In the genomic region with DNA sequence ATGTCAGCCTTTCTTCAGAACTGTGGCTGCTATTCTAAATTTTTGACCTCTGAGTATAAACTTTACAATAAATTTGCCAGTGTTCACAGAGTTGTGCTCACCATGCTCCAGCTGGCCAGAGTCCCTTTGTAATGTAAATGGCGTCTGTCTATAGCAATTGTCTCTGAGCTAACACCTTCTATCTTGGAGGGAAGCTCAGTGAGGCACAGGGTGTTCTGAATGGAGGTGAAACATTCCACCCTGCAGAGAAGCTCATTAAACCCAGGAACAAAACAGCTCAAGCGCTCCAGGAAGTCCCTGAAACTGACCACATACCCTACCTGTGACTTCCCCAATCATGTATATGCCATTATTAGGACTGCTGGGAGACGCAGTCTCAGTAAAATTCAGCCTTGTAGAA, we compare ENCODE assay signal across 26 mouse cellular contexts.
"Had no signal": no experiment of that assay in that cellular context is flagged by ENCODE, and none has a peak within 500 bp of the region (broad histone marks: within the 10 kb centered on the region; RNA-seq: fewer than 3 reads in every experiment).

No protein-coding gene starts in this region.

- DNase-seq: gastrocnemius, postnatal 14 days; gastrocnemius, postnatal 36 days; heart, adult 18-20 months; heart, postnatal 14 days; heart, postnatal 36 days; kidney, adult 11 months; kidney, adult 2 months; kidney, adult 9 months; kidney, postnatal 14 days; kidney, postnatal 36 days; layer of hippocampus, adult 9-11 months; layer of hippocampus, postnatal 36 days; left cerebral cortex, postnatal 4 days had no signal

- H3K27ac ChIP-seq: heart, embryonic 13.5 days; heart, embryonic 15.5 days; hindbrain, embryonic 13.5 days; hindbrain, embryonic 15.5 days; hindbrain, postnatal 0 days; kidney, embryonic 15.5 days; kidney, postnatal 0 days; limb, embryonic 13.5 days; limb, embryonic 15.5 days; liver, embryonic 12.5 days; liver, embryonic 14.5 days had no signal

- H3K9me3 ChIP-seq: heart, embryonic 15.5 days; hindbrain, embryonic 13.5 days; hindbrain, embryonic 15.5 days; limb, embryonic 15.5 days had no signal

- H3K4me3 ChIP-seq: heart, embryonic 13.5 days; heart, embryonic 15.5 days; hindbrain, embryonic 13.5 days; hindbrain, embryonic 15.5 days; kidney, embryonic 15.5 days; limb, embryonic 13.5 days; limb, embryonic 15.5 days; liver, embryonic 12.5 days had no signal

- ATAC-seq: hindbrain, postnatal 0 days; intestine, embryonic 16.5 days; liver, embryonic 12.5 days had no signal

- H3K4me2 ChIP-seq: heart, embryonic 11.5 days; heart, embryonic 13.5 days; heart, embryonic 15.5 days; hindbrain, embryonic 13.5 days; hindbrain, embryonic 15.5 days; kidney, embryonic 15.5 days; limb, embryonic 13.5 days; limb, embryonic 15.5 days; liver, embryonic 12.5 days had no signal

- H3K4me1 ChIP-seq: heart, embryonic 13.5 days; heart, embryonic 15.5 days; hindbrain, embryonic 13.5 days; hindbrain, embryonic 15.5 days; kidney, embryonic 15.5 days; limb, embryonic 13.5 days; limb, embryonic 15.5 days; liver, embryonic 12.5 days had no signal

- H3K9ac ChIP-seq: heart, embryonic 13.5 days; heart, embryonic 15.5 days; hindbrain, embryonic 13.5 days; hindbrain, embryonic 15.5 days; kidney, embryonic 15.5 days; limb, embryonic 13.5 days; limb, embryonic 15.5 days; liver, embryonic 12.5 days; liver, embryonic 14.5 days had no signal

- H3K27me3 ChIP-seq: heart, embryonic 13.5 days; heart, embryonic 15.5 days; hindbrain, embryonic 13.5 days; hindbrain, embryonic 15.5 days; kidney, embryonic 15.5 days; limb, embryonic 13.5 days; limb, embryonic 15.5 days; liver, embryonic 12.5 days had no signal

- H3K36me3 ChIP-seq: heart, embryonic 13.5 days; heart, embryonic 15.5 days; hindbrain, embryonic 13.5 days; hindbrain, embryonic 15.5 days; kidney, embryonic 15.5 days; limb, embryonic 13.5 days; limb, embryonic 15.5 days; liver, embryonic 12.5 days had no signal
